ENCODE assay signal across 22 mouse cellular contexts in the genomic region with DNA sequence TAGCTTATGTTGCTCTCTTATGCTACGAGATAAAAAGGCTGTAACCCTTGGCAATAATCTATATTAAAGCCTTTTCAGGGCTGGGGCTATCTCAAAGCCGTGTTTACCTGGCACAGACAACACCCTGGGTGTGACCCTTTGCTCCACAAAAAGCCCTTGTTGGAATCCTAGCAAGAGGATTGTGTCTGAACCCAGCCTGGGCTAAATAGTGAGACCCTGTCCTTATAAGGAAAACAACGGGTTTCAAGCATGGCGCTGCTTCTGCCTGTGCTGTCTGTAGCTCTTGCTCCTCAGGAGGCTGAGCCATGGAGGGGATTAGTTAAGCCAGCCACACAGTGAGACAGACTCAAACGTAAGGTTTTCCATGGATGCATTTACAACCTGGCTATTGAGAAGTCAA. TPM values are rescaled to one million over a fixed set of nuclear protein-coding genes. Genes with fewer than 3 reads are reported as not detected.
DNase-seq lines count a peak whose midpoint lies in the region; ATAC-seq lines count a peak whose summit lies in the region.
"Had no signal": no experiment of that assay in that cellular context is flagged by ENCODE, and none has a peak within 500 bp of the region (broad histone marks: within the 10 kb centered on the region; RNA-seq: fewer than 3 reads in every experiment).

No protein-coding gene starts in this region.

- WGBS in forebrain, embryonic 10.5 days, result 68% methylated on average over 5 of the region's 5 CpGs
- WGBS in forebrain, embryonic 11.5 days, result 66% methylated on average over 5 of the region's 5 CpGs
- 67% methylated on average over 5 of the region's 5 CpGs for WGBS in intestine, embryonic 15.5 days
- WGBS in intestine, embryonic 16.5 days, result 64% methylated on average over 5 of the region's 5 CpGs
- WGBS in midbrain, embryonic 15.5 days, result 60% methylated on average over 5 of the region's 5 CpGs

- no peak overlapping the region for H3K27ac ChIP-seq in forebrain, embryonic 10.5 days
- no peak overlapping the region for H3K27ac ChIP-seq in forebrain, embryonic 11.5 days (ENCODE audit: low read depth, low read length)
- H3K27ac ChIP-seq in intestine, embryonic 15.5 days, result no peak overlapping the region
- no peak overlapping the region for H3K27ac ChIP-seq in intestine, embryonic 16.5 days (ENCODE audit: low read length)
- no peak overlapping the region for H3K27ac ChIP-seq in midbrain, embryonic 15.5 days
- H3K27ac ChIP-seq: embryonic facial prominence, embryonic 12.5 days; forebrain, embryonic 13.5 days; heart, embryonic 13.5 days; hindbrain, embryonic 13.5 days; hindbrain, postnatal 0 days had no signal

- DNase-seq in forebrain, embryonic 10.5 days (ENCODE audit: extremely low spot score, low spot score), result peak; percentile 2
- no peak for DNase-seq in forebrain, embryonic 11.5 days (ENCODE audit: low spot score)
- peak; percentile 28 for DNase-seq in ZHBTc4 (ENCODE audit: low read depth, low spot score)
- DNase-seq in right cerebral cortex, postnatal 14 days, result no peak
- DNase-seq: adrenal gland, postnatal 10 days; B cell, adult 2 months; cerebellum, adult 11-12 months; cerebellum, adult 9-10 months; cerebellum, postnatal 25 days; forebrain, postnatal 0 days; gastrocnemius, postnatal 14 days; heart, postnatal 36 days; kidney, adult 11 months had no signal

- ATAC-seq in forebrain, embryonic 11.5 days (replicated peaks; ENCODE audit: low FRiP score), result no peak
- 0 out of 2 replicates have a peak, but pooled peaks have one; percentile 19 for ATAC-seq in intestine, embryonic 15.5 days
- no peak for ATAC-seq in intestine, embryonic 16.5 days
- ATAC-seq in midbrain, embryonic 15.5 days (replicated peaks), result no peak
- ATAC-seq: CD4-positive, CD25-positive, alpha-beta regulatory T cell, adult 4 months; forebrain, postnatal 0 days; hindbrain, postnatal 0 days had no signal

- no peak overlapping the region for H3K4me3 ChIP-seq in forebrain, embryonic 10.5 days
- H3K4me3 ChIP-seq in forebrain, embryonic 11.5 days (ENCODE audit: low read depth, low read length), result no peak overlapping the region
- no peak overlapping the region for H3K4me3 ChIP-seq in intestine, embryonic 15.5 days (replicated peaks)
- no peak overlapping the region for H3K4me3 ChIP-seq in intestine, embryonic 16.5 days (ENCODE audit: low read length)
- H3K4me3 ChIP-seq in midbrain, embryonic 15.5 days, result no peak overlapping the region
- H3K4me3 ChIP-seq: embryonic facial prominence, embryonic 12.5 days; forebrain, embryonic 13.5 days; heart, embryonic 13.5 days; hindbrain, embryonic 13.5 days had no signal

- H3K9ac ChIP-seq in forebrain, embryonic 11.5 days (ENCODE audit: low read length), result no peak overlapping the region
- no peak overlapping the region for H3K9ac ChIP-seq in intestine, embryonic 15.5 days
- no peak overlapping the region for H3K9ac ChIP-seq in intestine, embryonic 16.5 days (ENCODE audit: low read depth, low read length)
- no peak overlapping the region for H3K9ac ChIP-seq in midbrain, embryonic 15.5 days
- H3K9ac ChIP-seq: embryonic facial prominence, embryonic 12.5 days; forebrain, embryonic 13.5 days; forebrain, postnatal 0 days; heart, embryonic 13.5 days; hindbrain, embryonic 13.5 days had no signal

- H3K4me2 ChIP-seq in forebrain, embryonic 11.5 days (ENCODE audit: low read depth, low read length, severe bottlenecking), result no peak overlapping the region
- no peak overlapping the region for H3K4me2 ChIP-seq in intestine, embryonic 15.5 days (replicated peaks)
- no peak overlapping the region for H3K4me2 ChIP-seq in intestine, embryonic 16.5 days (ENCODE audit: low read depth, low read length)
- H3K4me2 ChIP-seq in midbrain, embryonic 15.5 days, result no peak overlapping the region
- H3K4me2 ChIP-seq: embryonic facial prominence, embryonic 12.5 days; forebrain, embryonic 13.5 days; heart, embryonic 13.5 days; hindbrain, embryonic 13.5 days had no signal

- no peaks in the 10 kb centered on the region for H3K9me3 ChIP-seq in forebrain, embryonic 10.5 days
- H3K9me3 ChIP-seq in forebrain, embryonic 11.5 days (ENCODE audit: control insufficient read depth, low read length), result no peaks in the 10 kb centered on the region
- H3K9me3 ChIP-seq in intestine, embryonic 15.5 days, result no peaks in the 10 kb centered on the region
- no peaks in the 10 kb centered on the region for H3K9me3 ChIP-seq in intestine, embryonic 16.5 days (ENCODE audit: control insufficient read depth, low read length)
- no peaks in the 10 kb centered on the region for H3K9me3 ChIP-seq in midbrain, embryonic 15.5 days
- H3K9me3 ChIP-seq: embryonic facial prominence, embryonic 12.5 days; forebrain, embryonic 13.5 days; heart, embryonic 13.5 days; hindbrain, embryonic 13.5 days had no signal

- H3K4me1 ChIP-seq in forebrain, embryonic 10.5 days, result no peaks in the 10 kb centered on the region
- no peaks in the 10 kb centered on the region for H3K4me1 ChIP-seq in forebrain, embryonic 11.5 days (replicated peaks; ENCODE audit: control insufficient read depth, insufficient read depth, low read length)
- no peaks in the 10 kb centered on the region for H3K4me1 ChIP-seq in intestine, embryonic 15.5 days (replicated peaks)
- no peaks in the 10 kb centered on the region for H3K4me1 ChIP-seq in intestine, embryonic 16.5 days (ENCODE audit: control insufficient read depth, insufficient read depth, low read length)
- H3K4me1 ChIP-seq in midbrain, embryonic 15.5 days, result no peaks in the 10 kb centered on the region
- H3K4me1 ChIP-seq: embryonic facial prominence, embryonic 12.5 days; heart, embryonic 13.5 days; hindbrain, embryonic 13.5 days had no signal

- no peaks in the 10 kb centered on the region for H3K27me3 ChIP-seq in forebrain, embryonic 10.5 days (ENCODE audit: poor library complexity, severe bottlenecking)
- H3K27me3 ChIP-seq in forebrain, embryonic 11.5 days (ENCODE audit: control insufficient read depth, insufficient read depth, low read length), result no peaks in the 10 kb centered on the region
- H3K27me3 ChIP-seq in intestine, embryonic 15.5 days (replicated peaks), result no peaks in the 10 kb centered on the region
- no peaks in the 10 kb centered on the region for H3K27me3 ChIP-seq in intestine, embryonic 16.5 days (replicated peaks; ENCODE audit: control insufficient read depth, insufficient read depth, low read length)
- no peaks in the 10 kb centered on the region for H3K27me3 ChIP-seq in midbrain, embryonic 15.5 days (replicated peaks)
- H3K27me3 ChIP-seq: embryonic facial prominence, embryonic 12.5 days; forebrain, embryonic 13.5 days; heart, embryonic 13.5 days; hindbrain, embryonic 13.5 days had no signal

- peaks cover 9% of the 10 kb centered on the region for H3K36me3 ChIP-seq in forebrain, embryonic 10.5 days (replicated peaks)
- no peaks in the 10 kb centered on the region for H3K36me3 ChIP-seq in forebrain, embryonic 11.5 days (ENCODE audit: control insufficient read depth, insufficient read depth, low read length)
- H3K36me3 ChIP-seq in intestine, embryonic 15.5 days, result no peaks in the 10 kb centered on the region
- H3K36me3 ChIP-seq in intestine, embryonic 16.5 days (ENCODE audit: control insufficient read depth, insufficient read depth, low read length), result no peaks in the 10 kb centered on the region; the same call in 1 of the 2 replicates
- 0 out of 2 replicates have a peak, but pooled peaks cover 2% of the 10 kb centered on the region for H3K36me3 ChIP-seq in midbrain, embryonic 15.5 days (replicated peaks)

RNA-seq across cellular contexts. Expression of gene Mob4, which starts 31.8 kb away (rescaled TPM):
- polyA plus RNA-seq in forebrain, embryonic 10.5 days (2016; fragmentation: Nextera tagmentation; extraction: Ambion mirVana), result 124 TPM in 2 replicates
- 133 and 163 TPM in 2 replicates for polyA plus RNA-seq in forebrain, embryonic 11.5 days (2014; fragmentation: Nextera tagmentation; extraction: Ambion mirVana)
- 143 and 152 TPM in 2 replicates for polyA plus RNA-seq in intestine, embryonic 15.5 days (2015; fragmentation: Nextera tagmentation; extraction: Ambion mirVana)
- polyA plus RNA-seq in intestine, embryonic 16.5 days (2015; fragmentation: Nextera tagmentation; extraction: Ambion mirVana), result 139 and 155 TPM in 2 replicates
- polyA plus RNA-seq in midbrain, embryonic 15.5 days (2015; fragmentation: Nextera tagmentation; extraction: Ambion mirVana), result 165 and 174 TPM in 2 replicates

Comparison
In these comparisons a context has a peak if more than half of its experiments do, and no peak if none do; other contexts are left out.
1. DNase-seq: peak in forebrain, embryonic 10.5 days (single experiment) and ZHBTc4 (single experiment); none in forebrain, embryonic 11.5 days (single experiment) and right cerebral cortex, postnatal 14 days (single experiment).